Mouse (Mus musculus): ENCODE results near the gene Rnf227.
"Not testable (repeated sequence)": the region's sequence is repeated elsewhere in the genome, so short reads cannot be mapped to it uniquely, and the experiment has no call there.

The Rnf227 gene

GRCm38 (mm10) chr11:69340161-69341131 is at the start of gene Rnf227:
Rnf227 (plus strand) TSS chr11:69340461.
- DNase-seq (ENCODE audit: low spot score) = no peak

- DNase-seq (ENCODE audit: low spot score) = no peak
Measured at GRCm38 (mm10) chr11:69291111-69291510, 49.1 kb upstream of the Rnf227 start.

GRCm38 (mm10) chr11:69295286-69295685 is 45.0 kb upstream of the Rnf227 start:
- DNase-seq (ENCODE audit: low spot score) = no peak

GRCm38 (mm10) chr11:69297799-69298198 is 42.5 kb upstream of the Rnf227 start:
- no peak for DNase-seq (ENCODE audit: low spot score)

GRCm38 (mm10) chr11:69298231-69298630 is 42.0 kb upstream of the Rnf227 start:
- DNase-seq (ENCODE audit: low spot score) = no peak

GRCm38 (mm10) chr11:69302817-69303216 is 37.4 kb upstream of the Rnf227 start:
- DNase-seq (ENCODE audit: low spot score) = no peak

- no peak for DNase-seq (ENCODE audit: low spot score)
Measured at GRCm38 (mm10) chr11:69305291-69305690, 35.0 kb upstream of the Rnf227 start.

- no peak for DNase-seq (ENCODE audit: low spot score)
Measured at GRCm38 (mm10) chr11:69306039-69306438, 34.2 kb upstream of the Rnf227 start.

- no peak for DNase-seq (ENCODE audit: low spot score)
Measured at GRCm38 (mm10) chr11:69311266-69311665, 29.0 kb upstream of the Rnf227 start.

GRCm38 (mm10) chr11:69316361-69316760 is 23.9 kb upstream of the Rnf227 start:
- no peak for DNase-seq (ENCODE audit: low spot score)

GRCm38 (mm10) chr11:69318000-69318399 is 22.3 kb upstream of the Rnf227 start:
- DNase-seq (ENCODE audit: low spot score) = not testable (repeated sequence)

- no peak for DNase-seq (ENCODE audit: low spot score)
Measured at GRCm38 (mm10) chr11:69321580-69321979, 18.7 kb upstream of the Rnf227 start.

GRCm38 (mm10) chr11:69322010-69322409 is 18.3 kb upstream of the Rnf227 start:
- no peak for DNase-seq (ENCODE audit: low spot score)

- no peak for DNase-seq (ENCODE audit: low spot score)
Measured at GRCm38 (mm10) chr11:69322693-69323471, 17.4 kb upstream of the Rnf227 start.

- DNase-seq (ENCODE audit: low spot score) = peak; percentile 96
Measured at GRCm38 (mm10) chr11:69323667-69324111, 16.6 kb upstream of the Rnf227 start, which contains the start of the genes Cntrob and Trappc1. Cntrob (minus strand) TSS chr11:69323775. Trappc1 (plus strand) TSS chr11:69323980.

GRCm38 (mm10) chr11:69324749-69325148 is 15.5 kb upstream of the Rnf227 start:
- no peak for DNase-seq (ENCODE audit: low spot score)

GRCm38 (mm10) chr11:69325628-69326407 is 14.4 kb upstream of the Rnf227 start, which contains the start of gene Kcnab3:
Kcnab3 (plus strand) TSS chr11:69326258.
- DNase-seq (ENCODE audit: low spot score) = no peak

GRCm38 (mm10) chr11:69326408-69327156 is 13.7 kb upstream of the Rnf227 start:
- DNase-seq (ENCODE audit: low spot score) = no peak

GRCm38 (mm10) chr11:69327157-69327442 is 13.2 kb upstream of the Rnf227 start:
- no peak for DNase-seq (ENCODE audit: low spot score)

GRCm38 (mm10) chr11:69327648-69328047 is 12.6 kb upstream of the Rnf227 start:
- DNase-seq (ENCODE audit: low spot score) = no peak

GRCm38 (mm10) chr11:69328517-69328916 is 11.7 kb upstream of the Rnf227 start:
- no peak for DNase-seq (ENCODE audit: low spot score)
